Mouse (Mus musculus) myocyte (in vitro differentiated cells): ENCODE measurements around the gene Gm15517.

Experiments used
- E2F4 ChIP-seq: IDR thresholded peaks from one replicate; pipeline ENCODE4 v1.6.1; 2011; ENCODE audit warnings: mild to moderate bottlenecking, control low read depth, moderate library complexity; ENCODE audit not compliant: insufficient read depth
- MAX ChIP-seq: IDR thresholded peaks from one replicate; pipeline ENCODE4 v1.6.1; 2011; ENCODE audit warnings: low read depth, mild to moderate bottlenecking, control low read depth
- MYOD1 ChIP-seq, 3 experiments: IDR thresholded peaks; one replicate each; pipeline ENCODE4 v1.6.1; 2011; ENCODE audit warnings: control low read depth in 2 of 3, low read depth in 2 of 3, mild to moderate bottlenecking in 2 of 3, moderate library complexity in 1 of 3; ENCODE audit not compliant: insufficient read length in 2 of 3, control insufficient read depth in 1 of 3
- MYOG ChIP-seq, 3 experiments: IDR thresholded peaks; one replicate each; pipeline ENCODE4 v1.6.1; 2011; ENCODE audit warnings: control low read depth in 2 of 3, low read depth in 2 of 3, mild to moderate bottlenecking in 2 of 3; ENCODE audit not compliant: insufficient read length in 2 of 3, control insufficient read depth in 1 of 3, insufficient read depth in 1 of 3
- POLR2A ChIP-seq: IDR thresholded peaks from one replicate; pipeline ENCODE4 v1.6.1; 2011; ENCODE audit warnings: low read depth, mild to moderate bottlenecking, control low read depth, moderate library complexity; ENCODE audit not compliant: insufficient read length
- POLR2AphosphoS2 ChIP-seq: IDR thresholded peaks from one replicate; pipeline ENCODE4 v1.6.1; 2011; ENCODE audit warnings: low read depth, control low read depth; ENCODE audit not compliant: insufficient read length
- REST ChIP-seq: IDR thresholded peaks from one replicate; pipeline ENCODE4 v1.6.1; 2011; ENCODE audit warnings: mild to moderate bottlenecking, control low read depth, moderate library complexity; ENCODE audit not compliant: insufficient read depth, insufficient read length
- SRF ChIP-seq: IDR thresholded peaks from one replicate; pipeline ENCODE4 v1.6.1; 2011; ENCODE audit warnings: low read depth; ENCODE audit not compliant: control insufficient read depth, insufficient read length
- TCF12 ChIP-seq: IDR thresholded peaks from one replicate; pipeline ENCODE4 v1.6.1; 2011; ENCODE audit warnings: mild to moderate bottlenecking, control low read depth; ENCODE audit not compliant: poor library complexity, insufficient read depth, severe bottlenecking
- USF1 ChIP-seq: IDR thresholded peaks from one replicate; pipeline ENCODE4 v1.6.1; 2011; ENCODE audit warnings: low read depth, mild to moderate bottlenecking, control low read depth, moderate library complexity

- TF ChIP-seq MAX (no peak), MYOG (IDR thresholded peaks at IDR 0.05; ENCODE audit: control insufficient read depth in 1 of 3, insufficient read depth in 1 of 3, insufficient read length in 2 of 3, low read depth in 2 of 3) (no peak), POLR2A (no peak), TCF12 (no peak), USF1 (no peak), REST (no peak), POLR2AphosphoS2 (no peak), MYOD1 (IDR thresholded peaks at IDR 0.05; ENCODE audit: control insufficient read depth in 1 of 3, insufficient read length in 2 of 3, low read depth in 2 of 3) (no peak), SRF (no peak), E2F4 (no peak)
Observed at GRCm38 (mm10) chr7:44306516-44307240, 45.4 kb downstream of the Gm15517 start, which contains the start of gene Clec11a.
